9 mouse cellular contexts compared by ENCODE assay signal in genomic region chr13:105442576-105442975, GRCm38 (mm10). TPM values are rescaled to one million over a fixed set of nuclear protein-coding genes. Genes with fewer than 3 reads are reported as not detected.
DNase-seq lines count a peak whose midpoint lies in the region; TF ChIP-seq lines count a peak whose summit lies in the region.
"Had no signal": no experiment of that assay in that cellular context is flagged by ENCODE, and none has a peak within 500 bp of the region (broad histone marks: within the 10 kb centered on the region; RNA-seq: fewer than 3 reads in every experiment).

No protein-coding gene starts in this region.

- no peak overlapping the region for H3K4me3 ChIP-seq in embryonic fibroblast, embryonic 13.5 days (ENCODE audit: insufficient read depth, low read length)
- H3K4me3 ChIP-seq: limb, embryonic 12.5 days had no signal

- no peak for TF ChIP-seq POLR2A in embryonic fibroblast, embryonic 13.5 days (IDR thresholded peaks at IDR 0.05; ENCODE audit: low read depth, low read length)

- H3K27ac ChIP-seq in embryonic fibroblast, embryonic 13.5 days (ENCODE audit: insufficient read depth, low read length), result no peak overlapping the region
- H3K27ac ChIP-seq: limb, embryonic 12.5 days had no signal

- TF ChIP-seq CTCF in embryonic fibroblast, embryonic 13.5 days (IDR thresholded peaks at IDR 0.05; ENCODE audit: borderline replicate concordance, insufficient read depth, low read length), result peak; percentile 60

- peak; percentile 10 to 20 for DNase-seq in cerebellum, adult 18-20 months
- no peak for DNase-seq in cerebellum, adult 11-12 months
- peak; percentile 50 for DNase-seq in urinary bladder, postnatal 14 days (ENCODE audit: low spot score)
- no peak for DNase-seq in urinary bladder, adult 2 months (ENCODE audit: low spot score)
- peak; percentile 84 to 85 for DNase-seq in kidney, postnatal 4 days
- peak; percentile 54 for DNase-seq in lung, postnatal 36 days
- DNase-seq in right cerebral cortex, adult 2 months (ENCODE audit: low spot score in 2 of 2), result peak; percentile 66 to 75

- no peaks in the 10 kb centered on the region for H3K4me1 ChIP-seq in embryonic fibroblast, embryonic 13.5 days (ENCODE audit: control insufficient read depth, insufficient read depth, low read length)
- H3K4me1 ChIP-seq: limb, embryonic 12.5 days had no signal

RNA-seq across cellular contexts. Expression of gene Htr1a, which starts 0.9 kb away (rescaled TPM):
- not detected in 2 replicates for polyA plus RNA-seq in urinary bladder, adult 2 months (2012; rRNA removed)
- not detected in 2 replicates for polyA plus RNA-seq in embryonic fibroblast, embryonic 13.5 days (2011; ENCODE audit: insufficient read length, low read depth, missing spikeins)
- polyA plus RNA-seq: limb, embryonic 12.5 days had no signal

Comparison
In these comparisons a context has a peak if more than half of its experiments do, and no peak if none do; other contexts are left out.
1. DNase-seq: peak in cerebellum, adult 18-20 months (2 of 2), urinary bladder, postnatal 14 days (single experiment), kidney, postnatal 4 days (2 of 2), lung, postnatal 36 days (single experiment) and right cerebral cortex, adult 2 months (2 of 2); none in cerebellum, adult 11-12 months (single experiment) and urinary bladder, adult 2 months (single experiment).